ENCODE assay signal across 13 mouse cellular contexts in genomic region chr1:177281925-177282324, GRCm38 (mm10).
"Had no signal": no experiment of that assay in that cellular context is flagged by ENCODE, and none has a peak within 500 bp of the region (broad histone marks: within the 10 kb centered on the region; RNA-seq: fewer than 3 reads in every experiment).

No protein-coding gene starts in this region.

- ATAC-seq: liver, postnatal 0 days; lung, postnatal 0 days; midbrain, embryonic 13.5 days; midbrain, embryonic 16.5 days had no signal

- DNase-seq: kidney, adult 11 months; kidney, adult 9 months; kidney, postnatal 25 days; layer of hippocampus, adult 9-11 months; left cerebral cortex, postnatal 4 days; liver, postnatal 0 days; lung, embryonic 14.5 days; lung, postnatal 36 days; right cerebral cortex, postnatal 4 days; thymus, postnatal 25 days had no signal
